Mouse (Mus musculus) activated CD4-positive, CD25-positive, alpha-beta regulatory T cell, adult 4 months (primary cell): ENCODE data around the gene Phactr1. TPM values are rescaled to one million over a fixed set of nuclear protein-coding genes. Genes with fewer than 3 reads are reported as not detected.

Source experiments
- ATAC-seq: one replicate; pipeline ENCODE4 v1.8.0; 2017
- polyA plus RNA-seq, 2 experiments: library from polyadenylated mRNA; unstranded; fragments of 100-300 nt; shearing (Covaris generic); gene quantifications; one replicate each; pipeline ENCODE4 v1.2.1; 2017

Gene Phactr1
- under 1 TPM in 1 of 2 experiments, not detected in 1; 0.24 TPM for polyA plus RNA-seq

DNA sequence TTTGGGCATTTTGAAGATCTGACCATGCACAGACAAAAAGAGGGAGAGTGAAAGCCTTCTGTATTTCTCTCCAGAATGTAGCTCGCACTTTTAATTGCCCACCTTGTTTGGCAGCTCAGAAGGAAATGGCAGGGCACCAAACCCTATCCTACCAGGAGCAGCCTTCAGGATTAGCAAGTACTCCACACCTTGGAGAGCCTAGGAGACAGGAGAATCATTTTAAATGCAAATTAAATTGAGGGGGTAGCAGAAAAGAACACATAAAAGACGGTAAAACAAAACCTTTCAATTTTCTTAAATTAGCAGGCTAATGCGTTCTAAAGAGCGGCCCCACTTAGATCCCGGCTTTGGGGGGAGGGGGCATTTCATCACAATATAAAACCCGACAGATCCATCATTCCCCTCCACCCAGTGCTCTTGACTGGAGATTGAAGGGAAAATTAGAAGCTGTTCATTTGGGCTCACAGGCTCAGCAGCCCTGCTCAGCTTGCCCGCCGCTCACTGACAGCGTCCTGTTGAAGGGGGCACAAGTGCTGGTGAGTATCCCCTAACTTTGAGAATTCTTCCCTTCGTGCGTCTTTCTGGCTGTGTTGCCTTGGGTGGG, at the start of gene Phactr1:
Gene Phactr1, plus strand, starts transcription at position 233 of the 604 bp plus-strand sequence.
- ATAC-seq: no peak

GRCm38 (mm10) chr13:42634908-42635307, 45.5 kb upstream of the Phactr1 start:
- no peak for ATAC-seq

DNA sequence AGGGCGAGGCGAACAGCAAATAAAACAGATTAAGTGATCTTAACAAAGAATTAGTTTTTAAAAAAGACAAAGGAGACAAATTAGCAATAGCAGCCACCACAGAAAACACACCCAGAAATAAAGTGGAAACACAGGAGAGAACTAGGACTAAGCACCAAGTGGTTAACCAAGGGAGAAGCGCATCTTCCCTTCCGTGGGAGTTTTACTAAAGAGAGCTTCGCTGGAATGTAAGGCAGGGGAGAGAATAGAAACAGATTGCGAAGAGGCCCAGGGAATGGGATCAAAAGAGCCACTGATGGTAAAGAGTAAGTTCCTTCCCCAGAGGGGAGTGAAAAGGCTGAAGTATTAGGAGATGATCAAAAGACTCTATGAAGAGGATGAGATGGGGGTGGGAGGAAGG, 30.2 kb upstream of the Phactr1 start:
- no peak for ATAC-seq

DNA sequence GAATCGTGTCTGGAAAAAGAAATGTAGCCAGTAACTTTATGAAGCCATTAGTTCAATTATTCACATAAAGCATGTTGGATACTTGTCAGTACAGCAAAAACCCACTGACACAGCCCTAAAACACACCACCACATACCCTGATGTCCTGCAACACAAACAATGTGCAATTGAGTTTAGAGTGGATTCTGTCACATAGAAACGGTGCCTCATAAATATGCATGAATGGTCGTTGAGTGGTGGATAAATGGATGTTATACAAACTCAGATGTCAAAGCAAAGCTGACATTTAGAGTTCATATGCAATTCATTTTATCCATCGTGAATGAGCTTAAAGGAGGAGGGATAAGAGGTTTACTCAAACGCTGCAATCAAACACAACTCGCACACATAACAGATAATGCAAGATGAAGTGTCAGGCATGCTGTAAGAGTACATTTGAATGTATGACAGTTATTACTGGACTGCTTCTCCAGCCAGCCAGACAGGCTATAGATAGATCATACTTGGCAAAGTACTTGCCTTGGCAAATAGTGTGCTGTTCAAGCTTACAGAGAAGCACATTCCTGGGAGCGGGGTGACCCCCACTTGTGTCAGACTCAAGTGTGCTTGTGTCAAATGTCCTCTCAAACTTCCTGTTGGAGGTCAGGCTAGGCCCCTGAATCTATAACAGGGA, 23.6 kb upstream of the Phactr1 start:
- ATAC-seq: no peak

DNA sequence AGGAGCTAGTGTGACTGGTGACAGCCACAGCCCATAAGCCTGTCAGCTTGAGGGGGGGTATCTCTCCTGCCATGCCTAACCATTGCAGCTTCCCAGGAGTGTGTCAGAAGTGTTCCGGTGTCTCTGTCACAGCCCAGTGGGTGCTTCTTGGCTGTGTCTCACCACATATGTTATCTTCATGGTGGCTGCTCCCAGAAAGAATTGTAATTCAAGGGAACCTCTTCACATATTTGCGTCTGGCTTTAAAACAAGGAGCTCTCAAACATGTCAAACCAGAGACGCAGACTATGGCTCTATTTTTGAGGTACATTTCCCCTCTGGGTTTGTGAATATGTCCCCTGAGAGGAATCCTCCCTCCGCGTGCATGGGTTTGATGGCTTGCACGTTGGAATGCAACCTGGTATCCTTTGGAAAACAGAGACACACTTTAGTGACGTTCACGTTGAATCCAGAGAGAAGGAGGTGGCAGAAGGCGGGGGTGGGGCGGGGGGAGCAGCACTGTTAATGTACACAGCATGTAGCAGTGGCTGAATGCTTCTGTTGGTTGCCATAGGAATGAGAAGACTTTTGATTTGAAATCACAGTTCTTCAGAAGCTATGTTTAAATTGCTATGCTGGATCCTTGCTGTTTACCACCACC, 8.7 kb upstream of the Phactr1 start:
- no peak for ATAC-seq

GRCm38 (mm10) chr13:42681299-42681698, 876 bp downstream of the Phactr1 start:
- ATAC-seq: no peak

GRCm38 (mm10) chr13:42684181-42684580, 3.8 kb downstream of the Phactr1 start:
- no peak for ATAC-seq

DNA sequence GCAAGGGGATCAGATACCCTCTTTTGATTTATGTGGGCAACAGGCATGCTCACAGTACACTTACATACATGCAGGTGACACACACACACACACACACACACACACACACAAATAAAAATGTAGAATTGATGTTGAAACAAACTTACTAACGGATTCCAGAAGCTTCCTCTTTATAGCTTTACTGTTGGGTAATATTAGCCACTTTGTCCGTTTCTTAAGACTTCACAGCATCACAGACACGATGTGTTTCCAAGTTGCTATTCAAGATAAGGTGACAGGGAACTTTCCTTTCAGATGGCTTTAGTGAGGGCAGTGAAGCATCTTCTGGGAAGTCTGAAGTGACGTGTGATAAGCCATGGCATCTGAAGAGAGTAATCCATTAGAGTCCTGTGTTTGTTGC, 11.8 kb downstream of the Phactr1 start:
- no peak for ATAC-seq

DNA sequence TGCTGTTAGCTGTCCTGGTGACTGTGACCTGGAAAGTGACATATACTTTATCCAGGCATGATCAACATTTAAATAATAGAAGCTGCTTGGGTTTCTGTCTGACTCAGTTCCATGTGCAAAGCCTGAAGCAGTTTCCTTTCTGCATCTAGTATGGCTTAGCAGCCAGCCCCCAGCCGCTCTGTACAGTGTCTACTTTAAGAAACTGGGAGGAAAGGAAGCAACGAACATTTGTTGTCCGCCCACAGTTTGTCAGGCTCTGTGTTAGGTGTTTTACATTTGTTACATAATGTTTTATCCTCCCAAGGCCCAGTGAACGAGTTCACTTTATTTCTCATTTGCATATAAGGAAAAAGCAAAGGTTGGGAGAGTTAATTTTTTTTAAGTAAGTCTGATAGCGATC, 16.2 kb downstream of the Phactr1 start:
- no peak for ATAC-seq

DNA sequence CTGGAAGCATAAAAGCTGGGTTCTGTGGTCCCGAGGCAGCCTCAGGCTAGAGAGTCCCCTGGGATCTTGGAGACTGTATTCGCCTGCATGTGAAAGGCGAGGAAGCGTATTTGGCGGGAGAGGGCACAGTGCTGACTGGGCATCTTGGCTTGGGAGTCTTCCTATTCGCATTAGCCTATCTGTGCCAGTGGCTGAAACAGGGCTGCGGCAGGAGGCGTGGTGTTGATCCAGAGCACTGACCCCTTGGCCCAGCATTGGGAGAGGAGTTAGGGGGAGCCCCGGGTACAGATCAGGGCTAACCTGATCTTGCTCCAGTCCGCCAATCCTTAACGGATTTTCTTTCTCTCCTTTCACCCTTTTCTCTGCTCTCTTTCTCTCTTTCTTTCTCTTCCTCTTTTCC, 28.7 kb downstream of the Phactr1 start:
- ATAC-seq: no peak

DNA sequence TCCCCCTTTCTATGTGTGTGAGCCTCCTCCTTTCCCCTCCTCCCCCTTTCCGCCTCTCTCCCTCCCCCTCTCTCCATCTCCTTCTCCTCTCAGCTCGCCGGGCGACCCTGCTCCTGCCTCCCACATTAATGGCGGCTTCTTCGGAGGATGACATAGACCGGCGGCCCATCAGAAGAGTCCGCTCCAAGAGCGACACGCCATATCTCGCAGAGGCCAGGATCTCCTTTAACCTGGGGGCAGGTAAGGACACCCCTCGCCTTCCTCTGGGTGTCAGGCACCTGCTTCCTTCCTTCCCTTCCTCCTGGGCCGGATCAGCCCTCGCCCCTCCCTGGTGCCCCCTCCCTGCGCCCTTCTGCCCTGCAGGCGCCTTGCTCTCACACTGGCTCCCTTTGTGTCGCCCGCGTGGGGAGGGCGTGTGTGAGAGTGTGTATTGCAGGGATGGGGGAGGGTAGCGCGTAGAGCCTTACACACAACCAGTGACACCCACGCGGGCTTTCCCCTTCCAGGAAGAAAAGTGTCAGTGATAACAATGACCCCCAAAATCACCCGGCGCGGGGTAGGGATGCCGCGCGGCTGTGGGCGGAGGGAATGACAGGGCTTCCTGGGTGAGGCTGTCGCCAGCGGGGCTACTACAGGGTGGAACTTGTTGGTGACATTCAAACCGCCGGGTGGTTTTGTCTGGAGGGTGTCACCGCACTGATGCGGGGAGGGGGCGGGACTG, 29.3 kb downstream of the Phactr1 start:
- ATAC-seq: no peak

DNA sequence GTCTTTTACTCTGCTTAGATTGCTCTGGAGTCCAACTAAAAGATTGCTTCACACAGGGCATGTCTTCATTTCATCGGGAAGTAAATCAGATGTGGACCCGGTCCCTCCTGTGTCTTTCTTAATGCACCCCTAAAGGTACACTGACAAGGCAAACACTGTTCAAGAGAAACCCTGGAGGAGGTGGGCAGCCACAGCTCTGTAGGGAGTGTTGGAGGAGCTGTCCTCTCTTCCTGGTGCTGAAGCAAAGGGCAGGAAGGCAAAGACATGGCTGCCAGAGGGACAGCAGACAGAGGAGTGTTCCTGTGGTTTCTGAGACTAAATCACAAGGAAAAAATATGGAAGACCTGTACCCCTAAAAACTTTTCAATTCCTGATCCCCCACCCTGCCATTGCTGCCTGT, 31.1 kb downstream of the Phactr1 start:
- no peak for ATAC-seq

DNA sequence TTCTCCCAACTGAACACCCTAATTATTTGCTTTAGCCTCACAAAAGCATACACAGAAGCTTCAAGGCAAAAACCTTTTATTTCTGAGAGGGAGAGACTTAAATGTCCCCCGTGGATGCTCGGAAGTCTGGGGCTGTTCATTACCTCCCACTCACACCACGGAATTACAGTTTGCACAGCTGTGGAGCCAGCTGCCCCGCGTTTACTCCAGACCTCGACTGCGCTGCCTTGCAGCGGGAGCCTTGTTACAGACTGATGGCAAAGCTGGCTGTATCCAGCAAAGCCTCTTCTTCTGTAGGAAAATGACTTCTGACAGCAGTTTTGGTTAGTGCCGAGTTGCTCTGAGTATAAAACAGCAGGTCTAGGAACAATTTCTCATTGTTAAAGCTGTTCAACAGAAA, 39.0 kb downstream of the Phactr1 start:
- no peak for ATAC-seq

GRCm38 (mm10) chr13:42720135-42720534, 39.7 kb downstream of the Phactr1 start:
- ATAC-seq: no peak

DNA sequence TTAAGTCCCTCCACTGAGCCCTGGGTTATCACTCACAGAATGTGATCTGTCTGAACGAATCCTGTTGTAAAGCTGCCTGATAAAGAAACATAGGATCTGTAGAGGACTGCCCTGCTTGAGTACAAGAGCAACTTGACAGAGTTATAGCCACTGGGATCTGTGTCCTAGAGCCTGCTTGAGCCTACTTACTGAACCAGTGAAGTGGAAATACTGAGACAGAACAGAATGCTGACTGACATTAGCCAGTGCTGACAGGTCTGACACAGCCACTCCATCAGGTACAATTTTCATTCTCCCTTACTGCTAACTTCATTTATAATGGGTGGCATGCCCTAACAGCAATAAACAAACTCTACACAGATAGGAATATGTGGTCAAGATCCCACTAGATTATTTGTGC, 40.2 kb downstream of the Phactr1 start:
- no peak for ATAC-seq

DNA sequence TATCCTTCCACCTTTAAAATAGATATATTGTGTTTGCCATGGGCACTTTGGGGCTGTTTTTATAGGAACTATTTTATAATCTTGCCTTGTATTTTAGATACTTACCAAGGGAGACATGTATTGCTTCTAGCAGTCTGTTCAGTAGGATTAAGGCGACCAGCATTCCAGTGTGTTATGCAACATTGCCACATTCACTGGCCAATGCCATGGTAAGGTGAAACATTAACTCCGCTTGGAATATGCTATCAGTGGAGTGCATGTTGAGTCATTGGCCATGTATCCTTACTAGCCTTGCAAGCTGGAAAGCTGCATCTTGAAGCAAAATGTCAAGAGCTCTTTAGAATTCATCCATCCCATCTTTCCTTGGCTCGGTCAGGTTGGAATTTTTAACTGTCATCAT, 43.6 kb downstream of the Phactr1 start:
- no peak for ATAC-seq

GRCm38 (mm10) chr13:42725709-42726231, 45.3 kb downstream of the Phactr1 start:
- no peak for ATAC-seq

- ATAC-seq: no peak
Measured at GRCm38 (mm10) chr13:42737486-42737885, 57.1 kb downstream of the Phactr1 start.

DNA sequence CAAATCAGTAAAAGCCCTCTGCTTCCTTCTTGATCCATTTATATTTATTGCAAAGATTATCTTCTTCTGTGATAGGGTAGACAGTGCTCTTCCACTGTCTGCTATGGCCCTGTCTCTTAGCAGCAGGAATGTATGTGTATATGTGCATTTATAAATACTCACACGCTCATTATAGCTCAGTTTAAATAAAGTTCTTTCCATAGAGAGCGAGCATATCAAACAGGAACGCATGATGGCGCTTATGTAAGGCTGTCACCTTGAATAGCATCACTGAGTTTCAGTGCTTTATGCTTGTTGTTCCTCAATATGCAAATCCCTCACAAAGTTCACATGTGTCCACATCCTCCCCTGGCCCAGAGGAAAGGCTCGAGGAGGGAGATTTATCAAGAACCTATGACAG, 57.7 kb downstream of the Phactr1 start:
- no peak for ATAC-seq

- ATAC-seq: no peak
Measured at GRCm38 (mm10) chr13:42742226-42742625, 61.8 kb downstream of the Phactr1 start.

DNA sequence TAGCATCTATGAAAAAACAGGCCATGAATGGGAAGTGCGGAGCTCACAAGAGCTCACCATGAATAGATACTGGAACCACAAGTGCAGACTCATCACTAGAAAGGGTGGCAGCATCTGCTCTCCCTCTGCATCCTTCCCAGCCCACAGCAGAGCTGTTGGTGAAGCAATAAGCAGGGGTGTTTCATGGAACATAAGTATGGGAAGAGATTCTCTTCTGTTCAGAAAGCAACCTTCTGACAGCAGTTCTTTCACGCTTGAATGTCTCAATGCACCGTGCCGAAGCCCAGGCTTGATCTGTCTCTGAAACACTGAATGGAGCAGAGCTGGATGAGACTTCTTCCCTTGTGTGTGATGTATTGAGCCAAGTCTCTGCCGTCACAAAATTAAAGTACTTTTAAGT, 64.0 kb downstream of the Phactr1 start:
- no peak for ATAC-seq

GRCm38 (mm10) chr13:42757654-42758400, 77.4 kb downstream of the Phactr1 start:
- no peak for ATAC-seq
